Mouse (Mus musculus): ENCODE results near the gene Lgals1. TPM values are rescaled to one million over a fixed set of nuclear protein-coding genes. Genes with fewer than 3 reads are reported as not detected.
A peak's percentile ranks its signal among the peaks of the same experiment; 100 is the strongest.

The Lgals1 gene
- polyA plus RNA-seq, 1 experiment: 194 TPM

DNA sequence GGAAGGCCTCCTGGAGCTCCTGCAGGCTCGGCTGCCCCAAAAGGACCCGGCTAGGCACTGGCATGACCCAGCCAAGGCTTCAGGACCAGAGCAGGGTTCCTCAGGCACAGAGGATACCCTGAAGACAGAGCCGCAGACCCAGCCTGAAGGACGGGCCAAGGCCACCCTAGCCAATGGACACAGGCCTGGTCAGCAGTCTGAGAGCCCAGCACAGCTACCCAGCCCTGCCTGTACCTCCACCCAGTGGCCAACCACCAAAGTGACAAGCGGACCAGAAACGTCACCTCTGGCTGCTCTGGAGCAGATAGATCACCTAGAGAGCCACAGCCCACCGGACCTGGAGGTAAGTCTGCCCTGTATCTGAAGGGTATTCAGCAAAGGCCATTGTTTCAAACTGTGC lies 47.4 kb downstream of the Lgals1 start:
- DNase-seq (ENCODE audit: low read depth): no peak
- TF ChIP-seq CTCF (IDR thresholded peaks at IDR 0.05; ENCODE audit: borderline replicate concordance, extremely low read depth, insufficient read depth, insufficient read length) (no peak), POLR2A (IDR thresholded peaks at IDR 0.05; ENCODE audit: borderline replicate concordance, extremely low read depth, insufficient read depth, insufficient read length, poor library complexity, severe bottlenecking) (no peak)

DNA sequence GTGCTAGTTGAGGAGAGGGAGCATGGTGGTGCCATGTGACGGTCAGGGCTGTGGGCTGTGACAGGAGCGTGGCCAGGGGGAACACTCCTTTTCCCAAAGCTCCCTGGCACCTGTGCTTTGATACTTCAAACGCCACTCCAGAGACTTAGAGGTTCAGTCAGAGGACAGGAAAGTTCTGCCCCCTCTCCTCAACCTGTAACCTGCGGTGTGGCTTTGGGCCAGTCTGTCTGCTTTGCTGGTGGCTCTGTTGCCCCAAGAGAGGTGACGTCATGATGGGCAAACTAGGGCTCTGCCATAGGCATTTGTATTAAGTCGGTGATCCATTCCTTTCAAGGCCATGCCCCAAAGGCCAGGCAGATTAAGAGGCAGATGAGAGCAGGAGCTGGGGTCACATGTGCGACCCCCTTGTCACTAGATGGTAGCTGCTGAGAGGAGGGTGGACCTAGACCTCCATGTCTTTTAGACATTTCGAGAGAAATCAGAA lies 51.2 kb downstream of the Lgals1 start:
- no peak for DNase-seq (ENCODE audit: low read depth)
- TF ChIP-seq CTCF (IDR thresholded peaks at IDR 0.05; ENCODE audit: borderline replicate concordance, extremely low read depth, insufficient read depth, insufficient read length) (no peak), POLR2A (IDR thresholded peaks at IDR 0.05; ENCODE audit: borderline replicate concordance, extremely low read depth, insufficient read depth, insufficient read length, poor library complexity, severe bottlenecking) (no peak)

- DNase-seq (ENCODE audit: low read depth): peak; percentile 47
- TF ChIP-seq POLR2A (IDR thresholded peaks at IDR 0.05; ENCODE audit: borderline replicate concordance, extremely low read depth, insufficient read depth, insufficient read length, poor library complexity, severe bottlenecking) (no peak), CTCF (IDR thresholded peaks at IDR 0.05; ENCODE audit: borderline replicate concordance, extremely low read depth, insufficient read depth, insufficient read length) (no peak)
Measured at GRCm38 (mm10) chr15:78978875-78979274, 52.4 kb downstream of the Lgals1 start.

Other genes starting within 250 kb of the Lgals1 start
- 13.2 and 22.5 TPM in 2 replicates for gene Elfn2, start 208.0 kb upstream of the Lgals1 start, polyA plus RNA-seq (2012; rRNA removed)
- 37.6 and 72.6 TPM in 2 replicates for gene Mfng, start 153.2 kb upstream of the Lgals1 start, polyA plus RNA-seq (2012; rRNA removed)
- 5.1 and 5.5 TPM in 2 replicates for gene Card10, start 123.7 kb upstream of the Lgals1 start, polyA plus RNA-seq (2012; rRNA removed)
- 9.3 and 13.5 TPM in 2 replicates for gene Cdc42ep1, start 84.1 kb upstream of the Lgals1 start, polyA plus RNA-seq (2012; rRNA removed)
- 0.16 and 0.19 TPM in 2 replicates for gene Lgals2, start 71.2 kb upstream of the Lgals1 start, polyA plus RNA-seq (2012; rRNA removed)
- gene Gga1, start 49.5 kb upstream of the Lgals1 start, polyA plus RNA-seq (2012; rRNA removed): 76.1 and 79.1 TPM in 2 replicates
- not detected in 2 replicates for gene Gm49510, start 27.1 kb upstream of the Lgals1 start, polyA plus RNA-seq (2012; rRNA removed)
- 13.6 and 14.3 TPM in 2 replicates for gene Sh3bp1, start 27.0 kb upstream of the Lgals1 start, polyA plus RNA-seq (2012; rRNA removed)
- 124 and 153 TPM in 2 replicates for gene Pdxp, start 12.8 kb upstream of the Lgals1 start, polyA plus RNA-seq (2012; rRNA removed)
- gene Nol12, start 8.2 kb downstream of the Lgals1 start, polyA plus RNA-seq (2012; rRNA removed): 45.7 and 50.1 TPM in 2 replicates
- gene Triobp, start 21.0 kb downstream of the Lgals1 start, polyA plus RNA-seq (2012; rRNA removed): 51.2 and 74.5 TPM in 2 replicates
- 198 and 310 TPM in 2 replicates for gene H1f0, start 101.7 kb downstream of the Lgals1 start, polyA plus RNA-seq (2012; rRNA removed)
- gene Galr3, start 115.2 kb downstream of the Lgals1 start, polyA plus RNA-seq (2012; rRNA removed): 0.13 and 0.19 TPM in 2 replicates
- 60.9 and 85.5 TPM in 2 replicates for gene Ankrd54, start 136.2 kb downstream of the Lgals1 start, polyA plus RNA-seq (2012; rRNA removed)
- gene Eif3l, start 148.5 kb downstream of the Lgals1 start, polyA plus RNA-seq (2012; rRNA removed): 180 and 189 TPM in 2 replicates
- 22.8 and 35.7 TPM in 2 replicates for gene Micall1, start 182.2 kb downstream of the Lgals1 start, polyA plus RNA-seq (2012; rRNA removed)
- gene Polr2f, start 214.3 kb downstream of the Lgals1 start, polyA plus RNA-seq (2012; rRNA removed): 143 and 166 TPM in 2 replicates
- 14.4 and 15.9 TPM in 2 replicates for gene 1700088E04Rik, start 214.5 kb downstream of the Lgals1 start, polyA plus RNA-seq (2012; rRNA removed)
- 5.6 and 11.3 TPM in 2 replicates for gene Sox10, start 238.5 kb downstream of the Lgals1 start, polyA plus RNA-seq (2012; rRNA removed)